Mouse (Mus musculus): ENCODE results near the gene Synpo2l. TPM values are rescaled to one million over a fixed set of nuclear protein-coding genes. Genes with fewer than 3 reads are reported as not detected.

Synpo2l gene
- polyA plus RNA-seq, 1 experiment from 2014 or later: 0.07 TPM

- Histone ChIP-seq H3K27ac (replicated peaks) (no peak overlapping the region), H3K4me1 (no peaks in the 10 kb centered on the region), H3K27me3 (ENCODE audit: low read depth, poor library complexity, severe bottlenecking) (no peaks in the 10 kb centered on the region), H3K4me3 (no peak overlapping the region), H3K9me3 (replicated peaks) (no peaks in the 10 kb centered on the region), H3K36me3 (peaks cover 8% of the 10 kb centered on the region)
- DNase-seq (ENCODE audit: low spot score): no peak
- 82% methylated on average over 4 of the region's 4 CpGs for WGBS
Measured at GRCm38 (mm10) chr14:20631253-20631652, 36.9 kb downstream of the Synpo2l start.

GRCm38 (mm10) chr14:20626971-20627370 is 41.2 kb downstream of the Synpo2l start:
- Histone ChIP-seq H3K27ac (replicated peaks) (no peak overlapping the region), H3K36me3 (peaks cover 11% of the 10 kb centered on the region), H3K4me3 (no peak overlapping the region), H3K27me3 (ENCODE audit: low read depth, poor library complexity, severe bottlenecking) (no peaks in the 10 kb centered on the region), H3K9me3 (replicated peaks) (no peaks in the 10 kb centered on the region), H3K4me1 (no peaks in the 10 kb centered on the region)
- 94% methylated on average over 3 of the region's 3 CpGs for WGBS
- DNase-seq (ENCODE audit: low spot score): no peak

GRCm38 (mm10) chr14:20626447-20626846 is 41.7 kb downstream of the Synpo2l start:
- H3K4me3 ChIP-seq: no peak overlapping the region
- 85% methylated on average over 2 of the region's 2 CpGs for WGBS
- peaks cover 11% of the 10 kb centered on the region for H3K36me3 ChIP-seq
- H3K27ac ChIP-seq (replicated peaks): no peak overlapping the region
- no peak for DNase-seq (ENCODE audit: low spot score)
- H3K9me3 ChIP-seq (replicated peaks): no peaks in the 10 kb centered on the region
- no peaks in the 10 kb centered on the region for H3K4me1 ChIP-seq
- H3K27me3 ChIP-seq (ENCODE audit: low read depth, poor library complexity, severe bottlenecking): no peaks in the 10 kb centered on the region

GRCm38 (mm10) chr14:20622907-20623306 is 45.2 kb downstream of the Synpo2l start:
- no peak for DNase-seq (ENCODE audit: low spot score)
- Histone ChIP-seq H3K4me3 (no peak overlapping the region), H3K27ac (replicated peaks) (no peak overlapping the region), H3K9me3 (replicated peaks) (no peaks in the 10 kb centered on the region), H3K27me3 (ENCODE audit: low read depth, poor library complexity, severe bottlenecking) (no peaks in the 10 kb centered on the region), H3K4me1 (no peaks in the 10 kb centered on the region), H3K36me3 (peaks cover 27% of the 10 kb centered on the region)
- WGBS: 97% methylated on average over 3 of the region's 3 CpGs

GRCm38 (mm10) chr14:20622412-20622811 is 45.7 kb downstream of the Synpo2l start:
- Histone ChIP-seq H3K27me3 (ENCODE audit: low read depth, poor library complexity, severe bottlenecking) (no peaks in the 10 kb centered on the region), H3K36me3 (peaks cover 27% of the 10 kb centered on the region), H3K9me3 (replicated peaks) (no peaks in the 10 kb centered on the region), H3K4me1 (no peaks in the 10 kb centered on the region), H3K27ac (replicated peaks) (no peak overlapping the region), H3K4me3 (no peak overlapping the region)
- no peak for DNase-seq (ENCODE audit: low spot score)
- WGBS: 83% methylated on average over 2 of the region's 2 CpGs

- Histone ChIP-seq H3K27ac (replicated peaks) (no peak overlapping the region), H3K4me1 (no peaks in the 10 kb centered on the region), H3K9me3 (replicated peaks) (no peaks in the 10 kb centered on the region), H3K27me3 (ENCODE audit: low read depth, poor library complexity, severe bottlenecking) (no peaks in the 10 kb centered on the region), H3K4me3 (no peak overlapping the region), H3K36me3 (peaks cover 27% of the 10 kb centered on the region)
- WGBS: 94% methylated on average over 2 of the region's 2 CpGs
- no peak for DNase-seq (ENCODE audit: low spot score)
Measured at GRCm38 (mm10) chr14:20621903-20622302, 46.3 kb downstream of the Synpo2l start.

- DNase-seq (ENCODE audit: low spot score): no peak
- Histone ChIP-seq H3K4me3 (no peak overlapping the region), H3K27ac (replicated peaks) (no peak overlapping the region), H3K4me1 (0 out of 2 replicates have a peak, but pooled peaks cover 2% of the 10 kb centered on the region), H3K36me3 (peaks cover 27% of the 10 kb centered on the region), H3K27me3 (ENCODE audit: low read depth, poor library complexity, severe bottlenecking) (no peaks in the 10 kb centered on the region), H3K9me3 (replicated peaks) (no peaks in the 10 kb centered on the region)
Measured at GRCm38 (mm10) chr14:20619131-20619530, 49.0 kb downstream of the Synpo2l start.

GRCm38 (mm10) chr14:20618211-20618610 is 49.9 kb downstream of the Synpo2l start:
- no peak for DNase-seq (ENCODE audit: low spot score)
- peaks cover 27% of the 10 kb centered on the region for H3K36me3 ChIP-seq
- H3K27ac ChIP-seq (replicated peaks): no peak overlapping the region
- H3K9me3 ChIP-seq (replicated peaks): no peaks in the 10 kb centered on the region
- 0 out of 2 replicates have a peak, but pooled peaks cover 2% of the 10 kb centered on the region for H3K4me1 ChIP-seq
- WGBS: 85% methylated on average over 5 of the region's 5 CpGs
- H3K4me3 ChIP-seq: no peak overlapping the region
- no peaks in the 10 kb centered on the region for H3K27me3 ChIP-seq (ENCODE audit: low read depth, poor library complexity, severe bottlenecking)

- Histone ChIP-seq H3K4me1 (0 out of 2 replicates have a peak, but pooled peaks cover 2% of the 10 kb centered on the region), H3K4me3 (no peak overlapping the region), H3K27me3 (ENCODE audit: low read depth, poor library complexity, severe bottlenecking) (no peaks in the 10 kb centered on the region), H3K9me3 (replicated peaks) (no peaks in the 10 kb centered on the region), H3K27ac (replicated peaks) (no peak overlapping the region), H3K36me3 (peaks cover 28% of the 10 kb centered on the region)
- 41% methylated on average over 2 of the region's 2 CpGs for WGBS
- DNase-seq (ENCODE audit: low spot score): no peak
Measured at GRCm38 (mm10) chr14:20616421-20616820, 51.7 kb downstream of the Synpo2l start.

- DNase-seq (ENCODE audit: low spot score): no peak
- Histone ChIP-seq H3K4me3 (no peak overlapping the region), H3K27me3 (ENCODE audit: low read depth, poor library complexity, severe bottlenecking) (no peaks in the 10 kb centered on the region), H3K27ac (replicated peaks) (no peak overlapping the region), H3K36me3 (peaks cover 17% of the 10 kb centered on the region), H3K4me1 (0 out of 2 replicates have a peak, but pooled peaks cover 2% of the 10 kb centered on the region), H3K9me3 (replicated peaks) (no peaks in the 10 kb centered on the region)
- WGBS: 100% methylated on average over 2 of the region's 2 CpGs
Measured at GRCm38 (mm10) chr14:20615075-20615474, 53.1 kb downstream of the Synpo2l start.

- H3K9me3 ChIP-seq (replicated peaks): no peaks in the 10 kb centered on the region
- 95% methylated on average over 1 of the region's 1 CpGs for WGBS
- no peak for DNase-seq (ENCODE audit: low spot score)
- H3K36me3 ChIP-seq: peaks cover 7% of the 10 kb centered on the region
- no peaks in the 10 kb centered on the region for H3K27me3 ChIP-seq (ENCODE audit: low read depth, poor library complexity, severe bottlenecking)
- no peak overlapping the region for H3K4me3 ChIP-seq
- H3K4me1 ChIP-seq: 0 out of 2 replicates have a peak, but pooled peaks cover 2% of the 10 kb centered on the region
- no peak overlapping the region for H3K27ac ChIP-seq (replicated peaks)
Measured at GRCm38 (mm10) chr14:20612820-20613219, 55.3 kb downstream of the Synpo2l start.

- Histone ChIP-seq H3K9me3 (replicated peaks) (no peaks in the 10 kb centered on the region), H3K27ac (replicated peaks) (no peak overlapping the region), H3K27me3 (ENCODE audit: low read depth, poor library complexity, severe bottlenecking) (no peaks in the 10 kb centered on the region), H3K4me1 (no peaks in the 10 kb centered on the region), H3K4me3 (no peak overlapping the region), H3K36me3 (peaks cover 25% of the 10 kb centered on the region)
- WGBS: 95% methylated on average over 4 of the region's 4 CpGs
- DNase-seq (ENCODE audit: low spot score): no peak
Measured at GRCm38 (mm10) chr14:20610146-20610545, 58.0 kb downstream of the Synpo2l start.

GRCm38 (mm10) chr14:20609519-20609918 is 58.6 kb downstream of the Synpo2l start:
- H3K4me3 ChIP-seq: no peak overlapping the region
- 91% methylated on average over 3 of the region's 3 CpGs for WGBS
- no peaks in the 10 kb centered on the region for H3K27me3 ChIP-seq (ENCODE audit: low read depth, poor library complexity, severe bottlenecking)
- H3K4me1 ChIP-seq: no peaks in the 10 kb centered on the region
- H3K27ac ChIP-seq (replicated peaks): no peak overlapping the region
- no peaks in the 10 kb centered on the region for H3K9me3 ChIP-seq (replicated peaks)
- peaks cover 29% of the 10 kb centered on the region for H3K36me3 ChIP-seq
- no peak for DNase-seq (ENCODE audit: low spot score)
